Mouse (Mus musculus) liver, adult 2 months (tissue): ENCODE measurements at regions not wholly inside any gene's neighbourhood (a gene's known extent, or its start where the extent isn't known, plus 50 kb on each side); places are given as distances from the start of the nearest gene placed in this dataset.

Experiments used
- DNase-seq: peaks from one replicate; pipeline ENCODE4 v3.0.0-alpha.2; 2011; ENCODE audit warnings: low read depth, low spot score; ENCODE audit errors: extremely low read depth
- H3K27ac ChIP-seq: fragments of 200-500 bp; replicated peaks from 2 replicates; pipeline ENCODE4 v1.5.1; 2012; ENCODE audit warnings: low read depth, mild to moderate bottlenecking, control low read depth, inconsistent platforms, low read length; ENCODE audit not compliant: insufficient read depth
- H3K27me3 ChIP-seq: fragments of 200-500 bp; 2 replicates; pipeline ENCODE4 v1.6.1; 2012; ENCODE audit warnings: mild to moderate bottlenecking, moderate library complexity, low read length, inconsistent platforms; ENCODE audit not compliant: control insufficient read depth, insufficient read depth
- H3K36me3 ChIP-seq: fragments of 200-500 bp; 2 replicates; pipeline ENCODE4 v1.6.1; 2012; ENCODE audit warnings: low read length, inconsistent platforms; ENCODE audit not compliant: control insufficient read depth, insufficient read depth
- H3K4me1 ChIP-seq: fragments of 200-500 bp; 2 replicates; pipeline ENCODE4 v1.6.1; 2011; ENCODE audit warnings: low read length; ENCODE audit not compliant: control insufficient read depth, insufficient read depth
- H3K4me3 ChIP-seq: fragments of 200-500 bp; 2 replicates; pipeline ENCODE4 v1.5.1; 2011; ENCODE audit warnings: low read depth, mild to moderate bottlenecking, control low read depth, low read length, moderate library complexity; ENCODE audit not compliant: insufficient read depth
- H3K79me2 ChIP-seq: fragments of 200-500 bp; 2 replicates; pipeline ENCODE4 v1.6.1; 2012; ENCODE audit warnings: inconsistent platforms, mild to moderate bottlenecking, low read length, moderate library complexity; ENCODE audit not compliant: control insufficient read depth, insufficient read depth
- H3K9ac ChIP-seq: fragments of 200-500 bp; 2 replicates; pipeline ENCODE4 v1.6.1; 2012; ENCODE audit warnings: low read depth, mild to moderate bottlenecking, control low read depth, inconsistent platforms, low read length
- CTCF ChIP-seq: fragments of 200-500 bp; IDR thresholded peaks from 2 replicates; pipeline ENCODE4 v1.5.1; 2011; ENCODE audit warnings: low read depth, low read length, control low read depth
- POLR2A ChIP-seq: fragments of 200-500 bp; IDR thresholded peaks from 2 replicates; pipeline ENCODE4 v1.6.1; 2011; ENCODE audit warnings: low read length, control low read depth; ENCODE audit not compliant: insufficient read depth; ENCODE audit errors: extremely low read depth
- WGBS: fragments of 180-500 bp; shearing (Covaris S2); methylation state at CpG from one replicate; pipeline ENCODE4 v1.1.7; 2018; 5-methylcytosine and 5-hydroxymethylcytosine counted together

- 84% methylated on average over 7 of the region's 7 CpGs for WGBS
- Histone ChIP-seq H3K79me2 (no peaks in the 10 kb centered on the region), H3K9ac (no peak overlapping the region), H3K4me3 (no peak overlapping the region), H3K27ac (no peak overlapping the region), H3K27me3 (no peaks in the 10 kb centered on the region), H3K4me1 (no peaks in the 10 kb centered on the region), H3K36me3 (no peaks in the 10 kb centered on the region)
- no peak for DNase-seq
- TF ChIP-seq POLR2A (no peak), CTCF (no peak)
These were observed 306.2 kb downstream of the Elavl2 start for GRCm38 (mm10) chr4:91094382-91094781.

GRCm38 (mm10) chr4:91093885-91094284 lies 306.7 kb downstream of the Elavl2 start:
- TF ChIP-seq POLR2A (no peak), CTCF (no peak)
- H3K4me3 ChIP-seq = no peak overlapping the region
- H3K9ac ChIP-seq = no peak overlapping the region
- H3K79me2 ChIP-seq = no peaks in the 10 kb centered on the region
- no peak for DNase-seq
- H3K4me1 ChIP-seq = no peaks in the 10 kb centered on the region
- 82% methylated on average over 4 of the region's 4 CpGs for WGBS
- no peaks in the 10 kb centered on the region for H3K36me3 ChIP-seq
- no peaks in the 10 kb centered on the region for H3K27me3 ChIP-seq
- no peak overlapping the region for H3K27ac ChIP-seq

- H3K4me1 ChIP-seq = no peaks in the 10 kb centered on the region
- no peaks in the 10 kb centered on the region for H3K36me3 ChIP-seq
- no peaks in the 10 kb centered on the region for H3K79me2 ChIP-seq
- no peak for DNase-seq
- H3K4me3 ChIP-seq = no peak overlapping the region
- H3K27me3 ChIP-seq = no peaks in the 10 kb centered on the region
- no peak for TF ChIP-seq CTCF
- no peak for TF ChIP-seq POLR2A
- WGBS = 86% methylated on average over 8 of the region's 8 CpGs
- no peak overlapping the region for H3K9ac ChIP-seq
- H3K27ac ChIP-seq = no peak overlapping the region
These were observed 308.3 kb downstream of the Elavl2 start for GRCm38 (mm10) chr4:91092323-91092722.

- H3K27me3 ChIP-seq = no peaks in the 10 kb centered on the region
- TF ChIP-seq POLR2A (no peak), CTCF (no peak)
- H3K4me1 ChIP-seq = no peaks in the 10 kb centered on the region
- DNase-seq = no peak
- H3K79me2 ChIP-seq = no peaks in the 10 kb centered on the region
- no peak overlapping the region for H3K27ac ChIP-seq
- H3K4me3 ChIP-seq = no peak overlapping the region
- WGBS = 84% methylated on average over 3 of the region's 3 CpGs
- no peaks in the 10 kb centered on the region for H3K36me3 ChIP-seq
- H3K9ac ChIP-seq = no peak overlapping the region
These were observed 308.7 kb downstream of the Elavl2 start for GRCm38 (mm10) chr4:91091910-91092309.

GRCm38 (mm10) chr4:91083950-91084349 lies 316.6 kb downstream of the Elavl2 start:
- 56% methylated on average over 3 of the region's 3 CpGs for WGBS
- Histone ChIP-seq H3K9ac (no peak overlapping the region), H3K36me3 (no peaks in the 10 kb centered on the region), H3K27ac (no peak overlapping the region), H3K79me2 (no peaks in the 10 kb centered on the region), H3K4me3 (no peak overlapping the region), H3K27me3 (no peaks in the 10 kb centered on the region), H3K4me1 (no peaks in the 10 kb centered on the region)
- no peak for DNase-seq
- no peak for TF ChIP-seq CTCF
- no peak for TF ChIP-seq POLR2A

GRCm38 (mm10) chr4:91081447-91081846 lies 319.1 kb downstream of the Elavl2 start:
- Histone ChIP-seq H3K27me3 (no peaks in the 10 kb centered on the region), H3K79me2 (no peaks in the 10 kb centered on the region), H3K4me1 (no peaks in the 10 kb centered on the region), H3K9ac (no peak overlapping the region), H3K27ac (no peak overlapping the region), H3K4me3 (no peak overlapping the region), H3K36me3 (no peaks in the 10 kb centered on the region)
- 78% methylated on average over 4 of the region's 4 CpGs for WGBS
- TF ChIP-seq POLR2A = no peak
- no peak for TF ChIP-seq CTCF
- no peak for DNase-seq
